Mouse (Mus musculus): ENCODE results near the gene Dhrs7b.

DNA sequence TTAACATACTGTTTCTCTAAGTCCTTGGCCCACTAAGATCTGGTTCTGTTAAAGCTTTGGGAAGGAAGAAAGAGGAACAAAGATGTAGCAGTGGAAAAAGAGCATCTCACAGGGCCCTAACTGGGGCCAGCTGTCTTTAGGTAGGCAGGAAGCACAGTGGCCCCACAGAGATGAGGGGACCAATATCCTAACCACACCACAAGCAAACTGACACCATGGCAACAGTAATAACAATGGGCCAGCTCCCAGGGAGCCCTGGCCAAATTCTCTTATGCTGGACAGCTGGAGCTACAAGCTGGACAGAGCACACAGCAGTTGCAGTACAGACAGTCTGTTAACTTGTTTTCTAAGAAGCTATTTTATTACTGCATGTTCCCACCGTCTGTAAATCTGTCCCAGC lies 42.8 kb upstream of the Dhrs7b start:
- TF ChIP-seq CTCF (IDR thresholded peaks at IDR 0.05; ENCODE audit: insufficient read depth, low read depth, low read length) (no peak), POLR2A (IDR thresholded peaks at IDR 0.05; ENCODE audit: insufficient read depth, low read depth, low read length) (no peak)
